In genomic region chr4:154492714-154493121, GRCm38 (mm10) we compare ENCODE assay signal across 12 mouse cellular contexts.
A peak's percentile ranks its signal among the peaks of the same experiment; 100 is the strongest.
DNase-seq lines count a peak whose midpoint lies in the region; ATAC-seq and TF ChIP-seq lines count a peak whose summit lies in the region.
"Had no signal": no experiment of that assay in that cellular context is flagged by ENCODE, and none has a peak within 500 bp of the region (broad histone marks: within the 10 kb centered on the region; RNA-seq: fewer than 3 reads in every experiment).

No protein-coding gene starts in this region.

- no peak for DNase-seq in hindbrain, embryonic 11.5 days (ENCODE audit: low spot score)
- DNase-seq in embryonic facial prominence, embryonic 11.5 days (ENCODE audit: low spot score) = peak; percentile 62
- DNase-seq in forebrain, embryonic 14.5 days (ENCODE audit: low spot score) = peak; percentile 77
- DNase-seq in gastrocnemius, adult 2 months = no peak
- no peak for DNase-seq in natural killer cell, adult 2 months (ENCODE audit: low spot score in 2 of 2)
- no peak for DNase-seq in layer of hippocampus, postnatal 36 days
- DNase-seq: cerebellum, adult 8-10 months; lung, embryonic 14.5 days had no signal

- intact Hi-C loops in gastrocnemius, adult 2 months (cut with DNase I) = no loop called here

- no peak overlapping the region for H3K4me3 ChIP-seq in hindbrain, embryonic 12.5 days
- H3K4me3 ChIP-seq in hindbrain, embryonic 11.5 days (ENCODE audit: low read depth, low read length) = no peak overlapping the region
- no peak overlapping the region for H3K4me3 ChIP-seq in embryonic facial prominence, embryonic 11.5 days (ENCODE audit: low read depth, low read length)
- H3K4me3 ChIP-seq in forebrain, embryonic 14.5 days (ENCODE audit: low read depth, low read length) = no peak overlapping the region
- no peak overlapping the region for H3K4me3 ChIP-seq in limb, embryonic 12.5 days (replicated peaks)
- H3K4me3 ChIP-seq in gastrocnemius, adult 2 months = no peak overlapping the region

- H3K4me2 ChIP-seq in hindbrain, embryonic 12.5 days (replicated peaks) = no peak overlapping the region
- no peak overlapping the region for H3K4me2 ChIP-seq in hindbrain, embryonic 11.5 days (replicated peaks; ENCODE audit: low read depth, low read length)
- H3K4me2 ChIP-seq in embryonic facial prominence, embryonic 11.5 days (ENCODE audit: low read depth, low read length) = no peak overlapping the region; the same call in 1 of the 2 replicates
- peak overlapping the region; percentile 24 for H3K4me2 ChIP-seq in forebrain, embryonic 14.5 days (ENCODE audit: low read length)
- H3K4me2 ChIP-seq in limb, embryonic 12.5 days = peak overlapping the region; percentile 11; the same call in 1 of the 2 replicates
- H3K4me2 ChIP-seq: lung, embryonic 14.5 days had no signal

- peaks cover 62% of the 10 kb centered on the region for H3K4me1 ChIP-seq in hindbrain, embryonic 12.5 days
- H3K4me1 ChIP-seq in hindbrain, embryonic 11.5 days (replicated peaks; ENCODE audit: control insufficient read depth, insufficient read depth, low read length) = peaks cover 11% of the 10 kb centered on the region
- H3K4me1 ChIP-seq in embryonic facial prominence, embryonic 11.5 days (ENCODE audit: control insufficient read depth, insufficient read depth, low read length) = peaks cover 14% of the 10 kb centered on the region
- peaks cover 30% of the 10 kb centered on the region for H3K4me1 ChIP-seq in forebrain, embryonic 14.5 days (ENCODE audit: control insufficient read depth, insufficient read depth, low read length)
- peaks cover 92% of the 10 kb centered on the region for H3K4me1 ChIP-seq in limb, embryonic 12.5 days (replicated peaks)

- H3K27ac ChIP-seq in hindbrain, embryonic 12.5 days = 0 out of 2 replicates have a peak overlapping the region, but pooled peaks have one; percentile 13
- H3K27ac ChIP-seq in hindbrain, embryonic 11.5 days (ENCODE audit: low read depth, low read length) = no peak overlapping the region
- no peak overlapping the region for H3K27ac ChIP-seq in embryonic facial prominence, embryonic 11.5 days (replicated peaks; ENCODE audit: low read depth, low read length)
- H3K27ac ChIP-seq in forebrain, embryonic 14.5 days (ENCODE audit: low read depth, low read length) = no peak overlapping the region
- H3K27ac ChIP-seq in limb, embryonic 12.5 days = no peak overlapping the region
- no peak overlapping the region for H3K27ac ChIP-seq in gastrocnemius, adult 2 months

- H3K27me3 ChIP-seq in hindbrain, embryonic 12.5 days = peaks cover 88% of the 10 kb centered on the region
- H3K27me3 ChIP-seq in hindbrain, embryonic 11.5 days (ENCODE audit: control insufficient read depth, insufficient read depth, low read length) = peaks cover 25% of the 10 kb centered on the region
- H3K27me3 ChIP-seq in embryonic facial prominence, embryonic 11.5 days (ENCODE audit: control insufficient read depth, insufficient read depth, low read length) = peaks cover 2% of the 10 kb centered on the region
- peaks cover 20% of the 10 kb centered on the region for H3K27me3 ChIP-seq in forebrain, embryonic 14.5 days (replicated peaks; ENCODE audit: control insufficient read depth, insufficient read depth, low read length)
- H3K27me3 ChIP-seq in limb, embryonic 12.5 days = no peaks in the 10 kb centered on the region; the same call in 1 of the 2 replicates

- WGBS in hindbrain, embryonic 12.5 days = 28% methylated on average over 11 of the region's 11 CpGs
- WGBS in hindbrain, embryonic 11.5 days = 52% methylated on average over 11 of the region's 11 CpGs
- 24% methylated on average over 11 of the region's 11 CpGs for WGBS in embryonic facial prominence, embryonic 11.5 days
- 2% methylated on average over 11 of the region's 11 CpGs for WGBS in forebrain, embryonic 14.5 days
- WGBS in limb, embryonic 12.5 days = 7% methylated on average over 11 of the region's 11 CpGs

- H3K9ac ChIP-seq in hindbrain, embryonic 12.5 days = no peak overlapping the region
- no peak overlapping the region for H3K9ac ChIP-seq in hindbrain, embryonic 11.5 days (ENCODE audit: low read depth, low read length)
- no peak overlapping the region for H3K9ac ChIP-seq in embryonic facial prominence, embryonic 11.5 days (replicated peaks; ENCODE audit: low read length)
- H3K9ac ChIP-seq in forebrain, embryonic 14.5 days (ENCODE audit: low read length) = peak overlapping the region; percentile 38; the same call in 1 of the 2 replicates
- no peak overlapping the region for H3K9ac ChIP-seq in limb, embryonic 12.5 days (replicated peaks)
- H3K9ac ChIP-seq: lung, embryonic 14.5 days had no signal

- no peak for ATAC-seq in hindbrain, embryonic 12.5 days (ENCODE audit: low FRiP score)
- ATAC-seq in hindbrain, embryonic 11.5 days (ENCODE audit: low FRiP score) = no peak
- no peak for ATAC-seq in embryonic facial prominence, embryonic 11.5 days (replicated peaks; ENCODE audit: insufficient number of reproducible peaks, low FRiP score, low TSS enrichment, low read depth)
- peak; percentile 54 for ATAC-seq in forebrain, embryonic 14.5 days
- ATAC-seq in limb, embryonic 12.5 days (ENCODE audit: insufficient number of reproducible peaks, insufficient read depth, low FRiP score, low TSS enrichment, low read depth) = no peak
- ATAC-seq: activated CD4-positive, CD25-positive, alpha-beta regulatory T cell, adult 4 months; CD4-positive, CD25-positive, alpha-beta regulatory T cell, adult 4 months had no signal

- no peaks in the 10 kb centered on the region for H3K9me3 ChIP-seq in hindbrain, embryonic 12.5 days (replicated peaks)
- no peaks in the 10 kb centered on the region for H3K9me3 ChIP-seq in hindbrain, embryonic 11.5 days (ENCODE audit: control insufficient read depth, low read length)
- no peaks in the 10 kb centered on the region for H3K9me3 ChIP-seq in embryonic facial prominence, embryonic 11.5 days (replicated peaks; ENCODE audit: control insufficient read depth, low read length)
- no peaks in the 10 kb centered on the region for H3K9me3 ChIP-seq in forebrain, embryonic 14.5 days (replicated peaks; ENCODE audit: control insufficient read depth, low read length)
- H3K9me3 ChIP-seq in limb, embryonic 12.5 days = no peaks in the 10 kb centered on the region

- TF ChIP-seq CTCF in gastrocnemius, adult 2 months (IDR thresholded peaks at IDR 0.05) = no peak

- no peaks in the 10 kb centered on the region for H3K36me3 ChIP-seq in hindbrain, embryonic 12.5 days
- no peaks in the 10 kb centered on the region for H3K36me3 ChIP-seq in hindbrain, embryonic 11.5 days (ENCODE audit: control insufficient read depth, insufficient read depth, low read length)
- no peaks in the 10 kb centered on the region for H3K36me3 ChIP-seq in embryonic facial prominence, embryonic 11.5 days (replicated peaks; ENCODE audit: control insufficient read depth, insufficient read depth, low read depth, low read length)
- H3K36me3 ChIP-seq in forebrain, embryonic 14.5 days (ENCODE audit: control insufficient read depth, insufficient read depth, low read length) = no peaks in the 10 kb centered on the region
- no peaks in the 10 kb centered on the region for H3K36me3 ChIP-seq in limb, embryonic 12.5 days

Comparison
In these comparisons a context has a peak if more than half of its experiments do, and no peak if none do; other contexts are left out.
1. H3K4me2 ChIP-seq: peak in forebrain, embryonic 14.5 days (single experiment) and limb, embryonic 12.5 days (single experiment); none in hindbrain, embryonic 12.5 days (single experiment), hindbrain, embryonic 11.5 days (single experiment) and embryonic facial prominence, embryonic 11.5 days (single experiment).
2. DNase-seq: peak in embryonic facial prominence, embryonic 11.5 days (single experiment) and forebrain, embryonic 14.5 days (single experiment); none in hindbrain, embryonic 11.5 days (single experiment), gastrocnemius, adult 2 months (single experiment), natural killer cell, adult 2 months (0 of 2) and layer of hippocampus, postnatal 36 days (0 of 2).